Mouse (Mus musculus): ENCODE data around the gene Dnah6. TPM values are rescaled to one million over a fixed set of nuclear protein-coding genes. Genes with fewer than 3 reads are reported as not detected.

Dnah6 gene
- 1.9 and 2.4 TPM in 2 replicates for polyA plus RNA-seq (2012; rRNA removed)

DNA sequence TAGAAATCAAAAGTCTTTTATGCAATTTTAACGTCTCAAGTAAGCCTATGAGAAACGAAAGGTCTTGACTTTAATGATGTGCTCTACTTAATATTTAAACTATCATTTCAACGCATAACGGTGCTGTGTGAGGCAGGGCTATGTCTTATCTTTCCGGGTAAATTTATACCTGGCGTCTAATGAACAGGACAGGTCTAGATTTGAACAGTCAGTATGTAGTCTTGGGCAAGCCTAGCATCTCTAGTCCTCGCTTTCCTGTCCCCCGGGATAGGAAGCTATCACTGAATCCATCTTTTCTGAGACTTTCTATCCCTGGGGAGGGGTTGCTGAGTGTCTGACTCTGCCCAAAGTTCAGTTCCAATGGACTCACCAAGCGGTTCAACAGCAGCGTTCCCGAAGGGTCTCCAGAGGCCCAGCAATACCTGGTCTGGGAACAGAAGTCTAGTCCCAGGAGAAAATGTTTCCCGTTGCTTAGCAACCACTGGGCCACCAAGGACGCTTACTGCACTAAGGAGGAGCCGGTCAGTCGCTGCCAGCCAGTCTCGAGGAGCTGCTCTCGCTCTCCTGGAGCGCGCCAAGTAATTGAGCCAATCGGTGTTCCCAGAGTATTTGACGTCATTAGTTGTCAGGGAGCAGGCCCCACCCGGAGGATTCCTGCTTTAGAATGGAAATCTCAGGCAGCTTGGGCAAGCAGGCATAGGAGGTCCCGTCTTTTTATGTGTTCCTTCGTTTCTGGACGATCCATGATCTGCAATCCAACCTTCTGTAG lies at the start of gene Dnah6:
Dnah6 (minus strand) TSS at position 463 of the 769 bp plus-strand sequence.
- DNase-seq: peak; percentile 86 to 93
- peak within 1 kb of the TSS; percentile 43 for H3K4me3 ChIP-seq (replicated peaks; ENCODE audit: insufficient read depth, low read depth, low read length)
- H3K4me1 ChIP-seq (ENCODE audit: control insufficient read depth, insufficient read depth, low read length): 0 out of 2 replicates have a peak, but pooled peaks cover 4% of the 10 kb centered on the region
- no peaks in the 10 kb centered on the region for H3K27me3 ChIP-seq (ENCODE audit: control insufficient read depth, insufficient read depth, low read length)
- 26% methylated on average over 25 of the region's 25 CpGs for WGBS
- TF ChIP-seq CTCF (IDR thresholded peaks at IDR 0.05; ENCODE audit: borderline replicate concordance, insufficient read depth, low read depth, low read length): no peak
- no peak for TF ChIP-seq POLR2A (IDR thresholded peaks at IDR 0.05; ENCODE audit: borderline replicate concordance, insufficient read depth, low read length)
- no peak within 1 kb of the TSS for H3K27ac ChIP-seq (ENCODE audit: insufficient read depth, low read length)

- H3K4me1 ChIP-seq (ENCODE audit: control insufficient read depth, insufficient read depth, low read length): peaks cover 6% of the 10 kb centered on the region
- peak overlapping the region; percentile 65; the same call in 1 of the 2 replicates for H3K27ac ChIP-seq (ENCODE audit: insufficient read depth, low read length)
- no peaks in the 10 kb centered on the region for H3K27me3 ChIP-seq (ENCODE audit: control insufficient read depth, insufficient read depth, low read length)
- 28% methylated on average over 3 of the region's 3 CpGs for WGBS
- no peak for TF ChIP-seq CTCF (IDR thresholded peaks at IDR 0.05; ENCODE audit: borderline replicate concordance, insufficient read depth, low read depth, low read length)
- no peak for TF ChIP-seq POLR2A (IDR thresholded peaks at IDR 0.05; ENCODE audit: borderline replicate concordance, insufficient read depth, low read length)
- DNase-seq: peak; percentile 59 to 71
- no peak overlapping the region for H3K4me3 ChIP-seq (replicated peaks; ENCODE audit: insufficient read depth, low read depth, low read length)
Measured at GRCm38 (mm10) chr6:73269374-73269773, 47.9 kb upstream of the Dnah6 start.

DNA sequence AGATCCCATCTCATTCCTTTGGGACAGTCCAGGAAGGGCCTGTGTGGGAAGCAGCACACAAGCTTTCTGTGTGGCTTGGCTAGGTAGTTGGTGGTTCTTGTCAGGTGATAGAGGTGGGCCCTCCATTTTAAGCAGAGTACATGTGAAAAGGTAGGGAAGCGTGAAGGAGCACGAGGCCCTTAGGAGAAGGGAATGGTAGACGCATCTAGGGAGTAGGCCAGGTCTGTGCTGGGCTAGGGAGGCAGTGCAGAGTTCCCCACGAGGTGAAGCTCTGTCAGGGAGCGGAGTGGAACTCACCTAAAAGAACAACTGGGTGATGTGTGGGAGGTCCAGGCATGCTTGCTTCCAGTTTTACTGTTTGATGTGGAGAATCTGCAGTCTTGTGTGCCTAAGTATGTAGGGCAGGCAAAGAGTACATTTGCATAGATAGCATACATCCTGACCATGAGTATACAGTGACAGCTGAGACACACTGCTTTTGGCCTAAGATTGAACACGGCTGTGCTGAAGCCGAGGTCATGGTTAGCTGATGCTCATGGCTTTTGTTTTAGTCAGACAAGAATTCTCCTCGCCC lies 46.4 kb upstream of the Dnah6 start:
- Histone ChIP-seq H3K27ac (ENCODE audit: insufficient read depth, low read length) (no peak overlapping the region), H3K27me3 (ENCODE audit: control insufficient read depth, insufficient read depth, low read length) (no peaks in the 10 kb centered on the region), H3K4me3 (replicated peaks; ENCODE audit: insufficient read depth, low read depth, low read length) (no peak overlapping the region), H3K4me1 (ENCODE audit: control insufficient read depth, insufficient read depth, low read length) (peaks cover 6% of the 10 kb centered on the region)
- DNase-seq: no peak
- WGBS: 94% methylated on average over 8 of the region's 8 CpGs
- TF ChIP-seq CTCF (IDR thresholded peaks at IDR 0.05; ENCODE audit: borderline replicate concordance, insufficient read depth, low read depth, low read length) (no peak), POLR2A (IDR thresholded peaks at IDR 0.05; ENCODE audit: borderline replicate concordance, insufficient read depth, low read length) (no peak)

DNA sequence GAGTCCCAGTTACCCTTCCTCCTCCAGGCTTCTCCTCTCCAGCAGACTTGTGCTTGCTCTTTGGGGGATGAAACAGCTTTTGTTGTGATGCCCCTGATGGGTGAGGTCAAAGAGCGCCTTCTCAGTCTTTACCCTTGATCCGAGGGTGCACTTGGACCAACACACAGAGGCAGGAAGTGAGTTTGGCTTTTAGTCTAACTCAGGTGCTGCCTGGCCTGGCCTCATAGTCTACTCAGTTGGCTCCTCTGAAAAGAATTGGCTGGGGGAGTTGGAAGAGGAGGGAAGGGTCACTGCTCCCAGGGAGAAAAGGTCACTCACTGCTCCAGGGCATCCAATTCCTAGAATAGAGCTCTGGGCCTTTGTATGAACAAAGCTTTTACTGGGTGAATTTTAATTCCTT lies 43.4 kb upstream of the Dnah6 start:
- WGBS: 34% methylated on average over 2 of the region's 2 CpGs
- no peak overlapping the region for H3K4me3 ChIP-seq (replicated peaks; ENCODE audit: insufficient read depth, low read depth, low read length)
- no peak overlapping the region for H3K27ac ChIP-seq (ENCODE audit: insufficient read depth, low read length)

DNA sequence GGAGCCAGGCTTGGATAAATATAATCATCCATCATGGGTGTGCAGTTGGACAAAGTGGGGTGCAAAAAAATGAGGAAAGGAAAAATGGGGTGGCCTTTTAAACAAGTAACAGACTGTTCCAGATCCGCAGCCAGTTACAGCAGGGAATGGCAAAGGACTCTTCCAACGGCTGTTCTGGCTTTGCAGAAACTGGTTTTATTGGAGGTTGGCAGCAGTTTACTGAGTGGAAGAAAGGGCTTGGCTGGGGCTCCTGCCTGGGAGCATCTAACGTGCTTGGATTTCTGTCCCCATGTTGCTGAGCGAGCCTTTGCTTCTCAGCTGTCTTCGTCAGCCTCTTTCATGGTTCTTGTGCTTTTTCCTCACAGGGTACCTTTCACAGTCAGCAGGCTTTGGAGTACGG lies 38.7 kb upstream of the Dnah6 start:
- Histone ChIP-seq H3K4me1 (ENCODE audit: control insufficient read depth, insufficient read depth, low read length) (peaks cover 5% of the 10 kb centered on the region; the same call in 1 of the 2 replicates), H3K27me3 (ENCODE audit: control insufficient read depth, insufficient read depth, low read length) (no peaks in the 10 kb centered on the region), H3K27ac (ENCODE audit: insufficient read depth, low read length) (peak overlapping the region; percentile 61; the same call in 1 of the 2 replicates), H3K4me3 (replicated peaks; ENCODE audit: insufficient read depth, low read depth, low read length) (no peak overlapping the region)
- WGBS: 44% methylated on average over 6 of the region's 6 CpGs
- peak in 1 of 2 experiments; percentile 32 for DNase-seq
- TF ChIP-seq POLR2A (IDR thresholded peaks at IDR 0.05; ENCODE audit: borderline replicate concordance, insufficient read depth, low read length) (no peak), CTCF (IDR thresholded peaks at IDR 0.05; ENCODE audit: borderline replicate concordance, insufficient read depth, low read depth, low read length) (no peak)

More for the DNA sequence above, 43.4 kb upstream of the Dnah6 start:
- DNase-seq: no peak
- no peak for TF ChIP-seq POLR2A (IDR thresholded peaks at IDR 0.05; ENCODE audit: borderline replicate concordance, insufficient read depth, low read length)
- TF ChIP-seq CTCF (IDR thresholded peaks at IDR 0.05; ENCODE audit: borderline replicate concordance, insufficient read depth, low read depth, low read length): no peak
- H3K4me1 ChIP-seq (ENCODE audit: control insufficient read depth, insufficient read depth, low read length): peaks cover 3% of the 10 kb centered on the region; the same call in 1 of the 2 replicates
- H3K27me3 ChIP-seq (ENCODE audit: control insufficient read depth, insufficient read depth, low read length): no peaks in the 10 kb centered on the region

GRCm38 (mm10) chr6:73257068-73257467 lies 35.6 kb upstream of the Dnah6 start:
- no peak for DNase-seq
- Histone ChIP-seq H3K4me3 (replicated peaks; ENCODE audit: insufficient read depth, low read depth, low read length) (no peak overlapping the region), H3K27ac (ENCODE audit: insufficient read depth, low read length) (no peak overlapping the region), H3K27me3 (ENCODE audit: control insufficient read depth, insufficient read depth, low read length) (no peaks in the 10 kb centered on the region), H3K4me1 (ENCODE audit: control insufficient read depth, insufficient read depth, low read length) (peaks cover 13% of the 10 kb centered on the region)
- WGBS: 76% methylated on average over 7 of the region's 7 CpGs
- TF ChIP-seq POLR2A (IDR thresholded peaks at IDR 0.05; ENCODE audit: borderline replicate concordance, insufficient read depth, low read length): no peak
- no peak for TF ChIP-seq CTCF (IDR thresholded peaks at IDR 0.05; ENCODE audit: borderline replicate concordance, insufficient read depth, low read depth, low read length)

DNA sequence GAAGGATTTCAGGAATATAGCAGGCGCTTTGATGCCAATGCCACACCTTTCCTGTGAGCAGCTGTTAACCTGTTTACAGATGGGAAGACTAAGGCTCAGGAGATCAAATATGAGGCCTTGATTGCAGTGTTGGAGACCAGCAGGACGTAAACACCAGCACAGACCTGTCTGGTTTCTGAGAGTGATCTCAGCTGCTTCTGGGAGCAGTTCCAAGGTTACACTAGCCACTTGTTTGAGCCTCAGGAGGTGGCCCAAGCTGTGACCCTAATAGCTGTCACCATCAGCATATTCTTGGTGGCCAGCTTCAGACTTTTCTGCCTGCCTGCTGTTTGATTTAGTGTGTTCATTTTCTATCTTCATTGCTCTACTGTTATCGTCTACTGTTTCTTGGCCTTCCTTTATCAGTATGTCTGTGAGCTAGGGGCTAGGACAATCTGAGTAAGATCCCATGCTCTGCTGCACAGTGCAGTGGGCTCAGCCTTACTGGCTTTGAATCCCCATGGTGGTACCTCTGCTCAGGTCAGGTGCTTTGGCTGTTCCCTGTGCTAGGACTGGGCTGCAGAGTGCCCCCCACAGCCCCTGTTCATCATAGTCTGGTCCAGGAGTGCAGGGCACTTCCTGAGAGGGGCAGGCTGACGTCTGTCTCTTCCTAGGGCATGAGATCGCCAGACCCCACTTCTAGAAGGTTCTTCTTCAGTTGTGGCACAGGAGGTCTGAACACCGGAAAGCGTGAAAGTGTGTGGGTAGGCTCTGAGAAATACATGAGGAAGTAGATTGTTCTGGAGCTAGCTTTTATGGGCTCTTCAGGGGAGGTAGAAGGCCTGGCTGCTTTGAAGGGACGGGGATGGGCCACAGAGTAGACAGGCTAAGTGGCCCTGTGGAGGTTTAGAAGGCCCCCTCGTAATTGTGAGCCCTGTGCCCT lies 33.1 kb upstream of the Dnah6 start:
- DNase-seq: peak; percentile 38 to 62
- WGBS: 59% methylated on average over 9 of the region's 9 CpGs
- Histone ChIP-seq H3K27me3 (ENCODE audit: control insufficient read depth, insufficient read depth, low read length) (no peaks in the 10 kb centered on the region), H3K4me3 (replicated peaks; ENCODE audit: insufficient read depth, low read depth, low read length) (no peak overlapping the region), H3K4me1 (ENCODE audit: control insufficient read depth, insufficient read depth, low read length) (peaks cover 17% of the 10 kb centered on the region), H3K27ac (ENCODE audit: insufficient read depth, low read length) (peak overlapping the region; percentile 35; the same call in 1 of the 2 replicates)
- TF ChIP-seq CTCF (IDR thresholded peaks at IDR 0.05; ENCODE audit: borderline replicate concordance, insufficient read depth, low read depth, low read length): no peak
- no peak for TF ChIP-seq POLR2A (IDR thresholded peaks at IDR 0.05; ENCODE audit: borderline replicate concordance, insufficient read depth, low read length)

Data from cerebellum, adult 2 months (tissue).